Mouse (Mus musculus) common myeloid progenitor, adult 5-6 weeks (primary cell): Measurements from ENCODE around the gene Hk3. TPM values are rescaled to one million over a fixed set of nuclear protein-coding genes. Genes with fewer than 3 reads are reported as not detected.

ENCODE experiments used
- ATAC-seq: replicated peaks from 2 replicates; pipeline ENCODE4 v1.8.0; 2016; ENCODE audit warnings: low read depth, mild to moderate bottlenecking, moderate TSS enrichment, inconsistent platforms; ENCODE audit not compliant: poor library complexity, severe bottlenecking
- total RNA-seq: library from RNA; stranded (forward); fragments of 200-1000, 187-1606 nt; gene quantifications from 2 replicates; pipeline ENCODE4 v1.2.3, GENCODE M21; 2017

Hk3 gene
- 42.4 and 54.0 TPM in 2 replicates for total RNA-seq

GRCm38 (mm10) chr13:55021194-55021779 is at the start of gene Hk3:
TSS of gene Hk3 (minus strand) at chr13:55021385.
- ATAC-seq = peak; percentile 35

- no peak for ATAC-seq
These were observed 48.5 kb upstream of the Hk3 start for GRCm38 (mm10) chr13:55069719-55070118.

GRCm38 (mm10) chr13:55063276-55063675 is 42.1 kb upstream of the Hk3 start:
- ATAC-seq = peak; percentile 52

- ATAC-seq = no peak
These were observed 36.9 kb upstream of the Hk3 start for GRCm38 (mm10) chr13:55058042-55058441.

- ATAC-seq = no peak
These were observed 26.5 kb upstream of the Hk3 start for GRCm38 (mm10) chr13:55047706-55048105.

GRCm38 (mm10) chr13:55040016-55040415 is 18.8 kb upstream of the Hk3 start:
- ATAC-seq = peak; percentile 97

GRCm38 (mm10) chr13:55024215-55024614 is 3.0 kb upstream of the Hk3 start:
- no peak for ATAC-seq

- ATAC-seq = peak; percentile 48
These were observed 1.5 kb upstream of the Hk3 start for GRCm38 (mm10) chr13:55022715-55023114.

- ATAC-seq = 0 out of 2 replicates have a peak, but pooled peaks have one; percentile 3
These were observed 1.1 kb upstream of the Hk3 start for GRCm38 (mm10) chr13:55022256-55022655.

- peak; percentile 57 for ATAC-seq
These were observed 1.1 kb downstream of the Hk3 start for GRCm38 (mm10) chr13:55020051-55020450.

GRCm38 (mm10) chr13:55019181-55019580 is 2.0 kb downstream of the Hk3 start:
- ATAC-seq = no peak

GRCm38 (mm10) chr13:55018700-55019099 is 2.5 kb downstream of the Hk3 start:
- ATAC-seq = no peak

- ATAC-seq = no peak
These were observed 3.1 kb downstream of the Hk3 start for GRCm38 (mm10) chr13:55017898-55018599.

- no peak for ATAC-seq
These were observed 3.9 kb downstream of the Hk3 start for GRCm38 (mm10) chr13:55017154-55017897.

- no peak for ATAC-seq
These were observed 6.7 kb downstream of the Hk3 start for GRCm38 (mm10) chr13:55014451-55014850.

- ATAC-seq = no peak
These were observed 7.4 kb downstream of the Hk3 start for GRCm38 (mm10) chr13:55013702-55014344.

GRCm38 (mm10) chr13:55011981-55012478 is 9.2 kb downstream of the Hk3 start:
- ATAC-seq = no peak

GRCm38 (mm10) chr13:55011103-55011502 is 10.1 kb downstream of the Hk3 start:
- no peak for ATAC-seq

GRCm38 (mm10) chr13:55008589-55008988 is 12.6 kb downstream of the Hk3 start:
- ATAC-seq = no peak

- no peak for ATAC-seq
These were observed 14.8 kb downstream of the Hk3 start for GRCm38 (mm10) chr13:55006415-55006742.
